Mouse (Mus musculus): ENCODE measurements at regions not wholly inside any gene's neighbourhood (a gene's known extent, or its start where the extent isn't known, plus 50 kb on each side); places are given as distances from the start of the nearest gene placed in this dataset.
A peak's percentile ranks its signal among the peaks of the same experiment; 100 is the strongest.

GRCm38 (mm10) chr8:7207178-7207577 is 1453.9 kb downstream of the Efnb2 start:
- no peaks in the 10 kb centered on the region for H3K27me3 ChIP-seq (ENCODE audit: control insufficient read depth, insufficient read depth, low read length)
- no peak overlapping the region for H3K27ac ChIP-seq (replicated peaks; ENCODE audit: low read depth, low read length)
- WGBS, result 61% methylated on average over 3 of the region's 3 CpGs
- TF ChIP-seq POLR2A (IDR thresholded peaks at IDR 0.05; ENCODE audit: borderline replicate concordance, extremely low read depth, insufficient read depth, insufficient read length), result no peak
- no peak overlapping the region for H3K9ac ChIP-seq (ENCODE audit: low read depth, low read length, severe bottlenecking)
- no peaks in the 10 kb centered on the region for H3K9me3 ChIP-seq (ENCODE audit: control insufficient read depth, low read length)
- DNase-seq (ENCODE audit: low spot score) (no peak), ATAC-seq (ENCODE audit: low FRiP score, low read depth) (no peak)
- no peak overlapping the region for H3K4me3 ChIP-seq (replicated peaks; ENCODE audit: low read length)
- no peaks in the 10 kb centered on the region for H3K4me1 ChIP-seq (ENCODE audit: control insufficient read depth, insufficient read depth, low read length)
- H3K36me3 ChIP-seq (ENCODE audit: control insufficient read depth, insufficient read depth, low read length), result no peaks in the 10 kb centered on the region
- no peak overlapping the region for H3K4me2 ChIP-seq (replicated peaks; ENCODE audit: low read depth, low read length, severe bottlenecking)

- Histone ChIP-seq H3K36me3 (ENCODE audit: control insufficient read depth, insufficient read depth, low read length) (no peaks in the 10 kb centered on the region), H3K4me1 (ENCODE audit: control insufficient read depth, insufficient read depth, low read length) (no peaks in the 10 kb centered on the region), H3K27me3 (ENCODE audit: control insufficient read depth, insufficient read depth, low read length) (no peaks in the 10 kb centered on the region), H3K4me3 (replicated peaks; ENCODE audit: low read length) (no peak overlapping the region), H3K4me2 (replicated peaks; ENCODE audit: low read depth, low read length, severe bottlenecking) (no peak overlapping the region), H3K9ac (ENCODE audit: low read depth, low read length, severe bottlenecking) (no peak overlapping the region), H3K27ac (replicated peaks; ENCODE audit: low read depth, low read length) (no peak overlapping the region), H3K9me3 (ENCODE audit: control insufficient read depth, low read length) (no peaks in the 10 kb centered on the region)
- DNase-seq (ENCODE audit: low spot score), result no peak
- no peak for TF ChIP-seq POLR2A (IDR thresholded peaks at IDR 0.05; ENCODE audit: borderline replicate concordance, extremely low read depth, insufficient read depth, insufficient read length)
- no peak for ATAC-seq (ENCODE audit: low FRiP score, low read depth)
These were observed 1454.4 kb downstream of the Efnb2 start for GRCm38 (mm10) chr8:7206596-7206995.

- H3K36me3 ChIP-seq (ENCODE audit: control insufficient read depth, insufficient read depth, low read length), result no peaks in the 10 kb centered on the region
- H3K9ac ChIP-seq (ENCODE audit: low read depth, low read length, severe bottlenecking), result no peak overlapping the region
- no peak overlapping the region for H3K27ac ChIP-seq (replicated peaks; ENCODE audit: low read depth, low read length)
- no peaks in the 10 kb centered on the region for H3K27me3 ChIP-seq (ENCODE audit: control insufficient read depth, insufficient read depth, low read length)
- H3K4me1 ChIP-seq (ENCODE audit: control insufficient read depth, insufficient read depth, low read length), result no peaks in the 10 kb centered on the region
- no peak overlapping the region for H3K4me3 ChIP-seq (replicated peaks; ENCODE audit: low read length)
- DNase-seq (ENCODE audit: low spot score) (no peak), ATAC-seq (ENCODE audit: low FRiP score, low read depth) (no peak)
- TF ChIP-seq POLR2A (IDR thresholded peaks at IDR 0.05; ENCODE audit: borderline replicate concordance, extremely low read depth, insufficient read depth, insufficient read length), result no peak
- H3K4me2 ChIP-seq (replicated peaks; ENCODE audit: low read depth, low read length, severe bottlenecking), result no peak overlapping the region
- WGBS, result 82% methylated on average over 4 of the region's 4 CpGs
- H3K9me3 ChIP-seq (ENCODE audit: control insufficient read depth, low read length), result no peaks in the 10 kb centered on the region
These were observed 1456.0 kb downstream of the Efnb2 start for GRCm38 (mm10) chr8:7205086-7205485.

GRCm38 (mm10) chr8:7190726-7191125 is 1470.3 kb downstream of the Efnb2 start:
- TF ChIP-seq POLR2A (IDR thresholded peaks at IDR 0.05; ENCODE audit: borderline replicate concordance, extremely low read depth, insufficient read depth, insufficient read length), result no peak
- no peak overlapping the region for H3K9ac ChIP-seq (ENCODE audit: low read depth, low read length, severe bottlenecking)
- no peaks in the 10 kb centered on the region for H3K9me3 ChIP-seq (ENCODE audit: control insufficient read depth, low read length)
- peaks cover 2% of the 10 kb centered on the region; the same call in 1 of the 2 replicates for H3K4me1 ChIP-seq (ENCODE audit: control insufficient read depth, insufficient read depth, low read length)
- no peaks in the 10 kb centered on the region for H3K36me3 ChIP-seq (ENCODE audit: control insufficient read depth, insufficient read depth, low read length)
- no peak overlapping the region for H3K4me2 ChIP-seq (replicated peaks; ENCODE audit: low read depth, low read length, severe bottlenecking)
- H3K27me3 ChIP-seq (ENCODE audit: control insufficient read depth, insufficient read depth, low read length), result no peaks in the 10 kb centered on the region
- ATAC-seq (ENCODE audit: low FRiP score, low read depth), result no peak
- H3K27ac ChIP-seq (replicated peaks; ENCODE audit: low read depth, low read length), result no peak overlapping the region
- H3K4me3 ChIP-seq (replicated peaks; ENCODE audit: low read length), result no peak overlapping the region
- DNase-seq (ENCODE audit: low spot score), result peak; percentile 51

GRCm38 (mm10) chr8:7163361-7163760 is 1497.7 kb downstream of the Efnb2 start:
- Histone ChIP-seq H3K9me3 (ENCODE audit: control insufficient read depth, low read length) (no peaks in the 10 kb centered on the region), H3K9ac (ENCODE audit: low read depth, low read length, severe bottlenecking) (no peak overlapping the region), H3K4me1 (ENCODE audit: control insufficient read depth, insufficient read depth, low read length) (no peaks in the 10 kb centered on the region), H3K4me3 (replicated peaks; ENCODE audit: low read length) (no peak overlapping the region), H3K27me3 (ENCODE audit: control insufficient read depth, insufficient read depth, low read length) (no peaks in the 10 kb centered on the region), H3K4me2 (replicated peaks; ENCODE audit: low read depth, low read length, severe bottlenecking) (no peak overlapping the region), H3K36me3 (ENCODE audit: control insufficient read depth, insufficient read depth, low read length) (no peaks in the 10 kb centered on the region), H3K27ac (replicated peaks; ENCODE audit: low read depth, low read length) (no peak overlapping the region)
- DNase-seq (ENCODE audit: low spot score) (no peak), ATAC-seq (ENCODE audit: low FRiP score, low read depth) (no peak)
- no peak for TF ChIP-seq POLR2A (IDR thresholded peaks at IDR 0.05; ENCODE audit: borderline replicate concordance, extremely low read depth, insufficient read depth, insufficient read length)
- 96% methylated on average over 5 of the region's 5 CpGs for WGBS

GRCm38 (mm10) chr8:7131746-7132145 is 1529.3 kb downstream of the Efnb2 start:
- Histone ChIP-seq H3K4me3 (replicated peaks; ENCODE audit: low read length) (no peak overlapping the region), H3K9me3 (ENCODE audit: control insufficient read depth, low read length) (no peaks in the 10 kb centered on the region), H3K36me3 (ENCODE audit: control insufficient read depth, insufficient read depth, low read length) (no peaks in the 10 kb centered on the region), H3K27ac (replicated peaks; ENCODE audit: low read depth, low read length) (no peak overlapping the region), H3K4me1 (ENCODE audit: control insufficient read depth, insufficient read depth, low read length) (no peaks in the 10 kb centered on the region), H3K4me2 (replicated peaks; ENCODE audit: low read depth, low read length, severe bottlenecking) (no peak overlapping the region), H3K27me3 (ENCODE audit: control insufficient read depth, insufficient read depth, low read length) (no peaks in the 10 kb centered on the region), H3K9ac (ENCODE audit: low read depth, low read length, severe bottlenecking) (no peak overlapping the region)
- 42% methylated on average over 4 of the region's 4 CpGs for WGBS
- no peak for ATAC-seq (ENCODE audit: low FRiP score, low read depth)
- no peak for DNase-seq (ENCODE audit: low spot score)
- no peak for TF ChIP-seq POLR2A (IDR thresholded peaks at IDR 0.05; ENCODE audit: borderline replicate concordance, extremely low read depth, insufficient read depth, insufficient read length)

Data from limb, embryonic 14.5 days (tissue).